Mouse (Mus musculus) heart, adult 18-20 months (tissue): ENCODE data around the gene Ccdc7b. TPM values are rescaled to one million over a fixed set of nuclear protein-coding genes. Genes with fewer than 3 reads are reported as not detected.
"Not testable (repeated sequence)": the region's sequence is repeated elsewhere in the genome, so short reads cannot be mapped to it uniquely, and the experiment has no call there.

Experiments
- DNase-seq, 2 experiments: peaks; one replicate each; pipeline ENCODE4 v3.0.0; 2021 to 2022; ENCODE audit warnings: mixed read lengths in 1 of 2
- long read RNA-seq, 2 experiments: library from polyadenylated mRNA; stranded (forward); transcript quantifications; one replicate each; pipeline ENCODE4 v2.0.0; 2021
- total RNA-seq, 2 experiments: library from RNA; stranded (reverse); gene quantifications; 2 replicates each; pipeline ENCODE4 v1.2.3; 2021

Ccdc7b gene
- not detected for total RNA-seq
- long read RNA-seq, experiment 1 = 0 reads
- long read RNA-seq, experiment 2 = 0 reads

- DNase-seq = not testable (repeated sequence)
Observed at GRCm38 (mm10) chr8:129066834-129067233, at the start of gene Ccdc7b. Gene Ccdc7b (plus strand): TSS chr8:129067134.

DNA sequence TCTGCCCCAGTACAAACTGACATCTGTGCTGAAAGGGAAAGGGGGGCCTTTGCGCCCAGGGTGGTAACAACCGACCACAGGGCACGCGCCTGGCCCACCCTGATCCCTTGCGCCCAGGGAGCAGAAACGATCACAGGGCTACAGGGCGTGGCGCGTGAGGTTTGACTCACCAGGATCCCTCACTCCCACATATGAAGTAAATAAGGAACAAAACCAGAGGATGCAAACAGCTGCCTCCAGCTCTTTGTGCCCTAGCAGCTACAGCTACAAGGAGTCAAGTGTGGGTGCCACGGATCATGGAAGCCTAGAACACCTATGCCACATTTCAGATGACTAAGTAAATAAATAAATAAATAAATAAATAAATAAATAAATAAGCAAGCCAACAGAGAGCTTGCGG lies 1.5 kb upstream of the Ccdc7b start, which contains the start of gene Ccdc7a:
Gene Ccdc7a (minus strand): TSS at position 101 of the 400 bp plus-strand sequence.
- DNase-seq = not testable (repeated sequence)

DNA sequence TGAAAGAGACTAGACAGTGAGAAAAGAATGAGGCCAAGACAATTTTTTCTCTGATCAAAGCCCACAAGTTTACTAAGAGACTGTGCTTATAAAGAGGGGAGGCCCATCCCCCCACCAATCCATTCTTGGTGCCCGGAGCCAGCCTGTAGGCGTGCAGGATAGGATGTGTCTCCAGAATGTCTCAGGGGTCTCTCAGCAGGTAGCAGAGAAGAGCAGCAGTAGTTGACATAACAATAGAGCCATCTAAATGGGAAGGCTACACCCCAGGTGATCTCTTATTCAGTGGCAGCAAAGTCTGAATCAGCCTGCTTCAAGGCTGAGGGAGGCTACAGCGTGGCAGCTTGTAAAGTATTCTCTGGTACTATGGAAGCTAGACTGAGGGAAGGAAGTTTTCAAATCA lies 48.8 kb downstream of the Ccdc7b start:
- not testable (repeated sequence) for DNase-seq

GRCm38 (mm10) chr8:129131561-129131960 lies 64.6 kb downstream of the Ccdc7b start, which contains the start of gene Gm10999:
Gene Gm10999 (minus strand): TSS chr8:129131661.
- no peak for DNase-seq

- no peak for DNase-seq
Observed at GRCm38 (mm10) chr8:129133475-129133874, 66.5 kb downstream of the Ccdc7b start.

Other genes starting within 250 kb of the Ccdc7b start
- not detected for gene Ccdc7a, start 1.6 kb upstream of the Ccdc7b start, total RNA-seq
- gene Gm10999, start 64.5 kb downstream of the Ccdc7b start, total RNA-seq = not detected
- gene 2610044O15Rik8, start 167.3 kb downstream of the Ccdc7b start, total RNA-seq = 10 to 100 TPM; 16.8 to 20.7 TPM